Mouse (Mus musculus) ES-E14 (cell line): ENCODE measurements around the gene Cenpt.

Experiments used
- CHD2 ChIP-seq: IDR thresholded peaks from 2 replicates; pipeline ENCODE4 v1.6.1; 2014; ENCODE audit warnings: mild to moderate bottlenecking, low read depth, low read length, inconsistent platforms
- HCFC1 ChIP-seq: IDR thresholded peaks from 2 replicates; pipeline ENCODE4 v1.6.1; 2012; ENCODE audit warnings: low read length, inconsistent platforms, borderline replicate concordance; ENCODE audit not compliant: insufficient read depth
- MAFK ChIP-seq: IDR thresholded peaks from 2 replicates; pipeline ENCODE4 v1.6.1; 2014; ENCODE audit warnings: mild to moderate bottlenecking, low read depth, low read length, inconsistent platforms; ENCODE audit not compliant: insufficient read depth
- ZNF384 ChIP-seq: IDR thresholded peaks from 2 replicates; pipeline ENCODE4 v1.6.1; 2012; ENCODE audit warnings: low read depth, low read length, inconsistent platforms

- no peak for TF ChIP-seq HCFC1
- TF ChIP-seq CHD2: no peak
- no peak for TF ChIP-seq ZNF384
- no peak for TF ChIP-seq MAFK
These were observed 36.8 kb upstream of the Cenpt start for GRCm38 (mm10) chr8:105889756-105890465.
